Mouse (Mus musculus): ENCODE data around the gene Casp7. TPM values are rescaled to one million over a fixed set of nuclear protein-coding genes. Genes with fewer than 3 reads are reported as not detected.
"Not testable (repeated sequence)": the region's sequence is repeated elsewhere in the genome, so short reads cannot be mapped to it uniquely, and the experiment has no call there.

Casp7 gene
- polyA plus RNA-seq (2014; fragmentation: Nextera tagmentation; extraction: Ambion mirVana), result 17.2 and 19.3 TPM in 2 replicates

GRCm38 (mm10) chr19:56396669-56397621, at the start of gene Casp7:
Gene Casp7, plus strand, starts transcription at chr19:56397129.
- Histone ChIP-seq H3K9ac (replicated peaks; ENCODE audit: low read length) (peak within 1 kb of the TSS; percentile 65), H3K4me1 (ENCODE audit: control insufficient read depth, insufficient read depth, low read length) (peaks cover 9% of the 10 kb centered on the region; the same call in 1 of the 2 replicates), H3K27me3 (ENCODE audit: control insufficient read depth, insufficient read depth, low read length) (peaks cover 15% of the 10 kb centered on the region; the same call in 1 of the 2 replicates), H3K9me3 (ENCODE audit: control insufficient read depth, low read length) (no peaks in the 10 kb centered on the region), H3K4me2 (ENCODE audit: low read length) (peak within 1 kb of the TSS; percentile 96), H3K36me3 (ENCODE audit: control insufficient read depth, insufficient read depth, low read length) (no peaks in the 10 kb centered on the region), H3K4me3 (replicated peaks; ENCODE audit: low read depth, low read length) (peak within 1 kb of the TSS; percentile 64), H3K27ac (replicated peaks; ENCODE audit: low read depth, low read length) (peak within 1 kb of the TSS; percentile 41; the same call in 1 of the 2 replicates)
- WGBS, result 1% methylated on average over 78 of the region's 78 CpGs
- DNase-seq, result peak; percentile 79
- ATAC-seq (ENCODE audit: low FRiP score, low TSS enrichment), result peak; percentile 63; the same call in 1 of the 2 replicates

DNA sequence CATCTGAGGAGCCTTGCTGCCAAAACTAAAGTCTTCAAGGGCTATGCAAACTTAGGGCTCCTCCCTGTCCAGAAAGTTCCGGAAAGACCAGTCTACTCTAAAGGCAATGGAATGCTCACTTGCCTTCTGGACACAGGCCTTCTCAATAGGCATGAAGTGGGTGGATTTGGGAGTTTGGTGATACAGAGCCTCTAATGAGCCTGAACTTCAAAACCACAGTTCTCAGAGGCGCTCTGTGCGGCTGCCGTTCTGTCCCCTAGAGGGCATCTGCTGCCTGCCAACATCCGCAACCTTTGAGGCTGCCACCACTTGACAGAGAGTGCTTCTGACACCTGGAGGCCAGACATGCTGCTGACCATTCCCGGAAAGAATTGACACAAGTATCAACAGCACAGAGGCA, 47.6 kb upstream of the Casp7 start:
- Histone ChIP-seq H3K4me3 (replicated peaks; ENCODE audit: low read depth, low read length) (no peak overlapping the region), H3K27ac (replicated peaks; ENCODE audit: low read depth, low read length) (no peak overlapping the region), H3K9ac (replicated peaks; ENCODE audit: low read length) (no peak overlapping the region), H3K4me2 (ENCODE audit: low read length) (no peak overlapping the region), H3K9me3 (ENCODE audit: control insufficient read depth, low read length) (no peaks in the 10 kb centered on the region), H3K4me1 (ENCODE audit: control insufficient read depth, insufficient read depth, low read length) (peaks cover 19% of the 10 kb centered on the region; the same call in 1 of the 2 replicates), H3K27me3 (ENCODE audit: control insufficient read depth, insufficient read depth, low read length) (no peaks in the 10 kb centered on the region), H3K36me3 (ENCODE audit: control insufficient read depth, insufficient read depth, low read length) (no peaks in the 10 kb centered on the region)
- WGBS, result 38% methylated on average over 6 of the region's 6 CpGs
- no peak for ATAC-seq (ENCODE audit: low FRiP score, low TSS enrichment)
- DNase-seq, result peak; percentile 39

DNA sequence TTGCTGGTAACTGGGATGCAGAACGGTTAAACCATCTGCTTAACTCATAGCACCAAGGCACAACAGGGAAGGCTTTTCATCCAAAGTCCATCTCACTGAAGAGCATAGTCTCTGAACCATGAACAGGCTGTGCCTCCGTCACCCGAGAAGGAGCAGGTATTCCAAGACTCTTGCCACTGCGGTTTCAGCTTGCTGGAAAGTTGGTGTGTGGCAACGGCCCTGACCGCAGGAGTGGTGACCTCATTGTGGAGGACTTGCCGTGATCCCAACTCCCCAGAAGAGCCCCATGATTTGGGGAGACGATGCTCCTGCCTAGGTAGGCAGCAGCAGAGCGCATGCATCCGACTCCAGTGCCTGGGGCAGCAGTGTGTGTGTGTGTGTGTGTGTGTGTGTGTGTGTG, 43.2 kb upstream of the Casp7 start:
- H3K9me3 ChIP-seq (ENCODE audit: control insufficient read depth, low read length), result no peaks in the 10 kb centered on the region
- 93% methylated on average over 10 of the region's 10 CpGs for WGBS
- H3K4me2 ChIP-seq (ENCODE audit: low read length), result no peak overlapping the region
- H3K27me3 ChIP-seq (ENCODE audit: control insufficient read depth, insufficient read depth, low read length), result no peaks in the 10 kb centered on the region
- no peak for ATAC-seq (ENCODE audit: low FRiP score, low TSS enrichment)
- no peak for DNase-seq
- H3K9ac ChIP-seq (replicated peaks; ENCODE audit: low read length), result no peak overlapping the region
- H3K27ac ChIP-seq (replicated peaks; ENCODE audit: low read depth, low read length), result no peak overlapping the region
- H3K4me1 ChIP-seq (ENCODE audit: control insufficient read depth, insufficient read depth, low read length), result 0 out of 2 replicates have a peak, but pooled peaks cover 7% of the 10 kb centered on the region
- H3K4me3 ChIP-seq (replicated peaks; ENCODE audit: low read depth, low read length), result no peak overlapping the region
- H3K36me3 ChIP-seq (ENCODE audit: control insufficient read depth, insufficient read depth, low read length), result no peaks in the 10 kb centered on the region

DNA sequence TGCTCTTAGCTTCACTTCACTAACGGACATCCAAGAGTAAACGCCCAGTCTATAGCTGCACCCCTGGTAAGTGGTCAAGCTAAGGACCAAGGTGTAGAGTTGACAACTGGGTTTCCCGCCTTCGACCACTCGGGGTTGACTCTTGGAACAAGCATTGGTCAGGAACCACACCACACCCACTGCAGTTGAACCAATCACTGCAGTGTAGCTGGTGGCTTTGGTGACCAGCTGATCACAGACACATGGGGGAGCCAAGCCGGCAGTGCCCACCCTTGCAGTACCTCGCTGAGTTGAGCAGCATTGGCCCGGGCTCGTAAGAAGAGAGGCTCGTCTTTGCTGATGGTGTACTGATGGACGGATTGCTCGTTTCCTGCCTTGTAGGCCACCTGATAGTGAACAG, 41.7 kb upstream of the Casp7 start:
- Histone ChIP-seq H3K27me3 (ENCODE audit: control insufficient read depth, insufficient read depth, low read length) (no peaks in the 10 kb centered on the region), H3K4me1 (ENCODE audit: control insufficient read depth, insufficient read depth, low read length) (0 out of 2 replicates have a peak, but pooled peaks cover 3% of the 10 kb centered on the region), H3K36me3 (ENCODE audit: control insufficient read depth, insufficient read depth, low read length) (no peaks in the 10 kb centered on the region), H3K9ac (replicated peaks; ENCODE audit: low read length) (no peak overlapping the region), H3K4me2 (ENCODE audit: low read length) (no peak overlapping the region), H3K4me3 (replicated peaks; ENCODE audit: low read depth, low read length) (no peak overlapping the region), H3K27ac (replicated peaks; ENCODE audit: low read depth, low read length) (no peak overlapping the region), H3K9me3 (ENCODE audit: control insufficient read depth, low read length) (no peaks in the 10 kb centered on the region)
- ATAC-seq (ENCODE audit: low FRiP score, low TSS enrichment) (no peak), DNase-seq (no peak)
- WGBS, result 91% methylated on average over 12 of the region's 12 CpGs

GRCm38 (mm10) chr19:56356480-56357373, 40.2 kb upstream of the Casp7 start:
- WGBS, result 36% methylated on average over 17 of the region's 17 CpGs
- Histone ChIP-seq H3K27me3 (ENCODE audit: control insufficient read depth, insufficient read depth, low read length) (no peaks in the 10 kb centered on the region), H3K27ac (replicated peaks; ENCODE audit: low read depth, low read length) (no peak overlapping the region), H3K9me3 (ENCODE audit: control insufficient read depth, low read length) (no peaks in the 10 kb centered on the region), H3K4me1 (ENCODE audit: control insufficient read depth, insufficient read depth, low read length) (no peaks in the 10 kb centered on the region), H3K4me3 (replicated peaks; ENCODE audit: low read depth, low read length) (no peak overlapping the region), H3K36me3 (ENCODE audit: control insufficient read depth, insufficient read depth, low read length) (no peaks in the 10 kb centered on the region), H3K9ac (replicated peaks; ENCODE audit: low read length) (no peak overlapping the region), H3K4me2 (ENCODE audit: low read length) (no peak overlapping the region)
- DNase-seq (peak; percentile 70), ATAC-seq (ENCODE audit: low FRiP score, low TSS enrichment) (no peak)

DNA sequence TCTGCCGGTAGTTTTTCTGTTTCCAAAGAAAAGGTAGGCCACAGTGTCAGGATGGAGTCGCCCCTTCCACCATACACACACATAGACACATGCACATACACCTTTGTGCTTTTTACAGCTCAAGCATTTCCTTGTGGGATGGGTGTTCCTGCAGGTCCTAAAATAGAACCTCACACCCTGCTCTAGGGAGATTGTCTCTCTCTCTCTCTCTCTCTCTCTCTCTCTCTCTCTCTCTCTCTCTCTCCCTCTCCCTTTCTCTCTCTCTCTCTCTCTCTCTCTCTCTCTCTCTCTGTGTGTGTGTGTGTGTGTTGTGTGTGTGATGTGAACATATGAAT, 39.6 kb upstream of the Casp7 start:
- DNase-seq; H3K4me2 ChIP-seq (ENCODE audit: low read length); H3K27ac ChIP-seq (replicated peaks; ENCODE audit: low read depth, low read length); H3K9ac ChIP-seq (replicated peaks; ENCODE audit: low read length); ATAC-seq (ENCODE audit: low FRiP score, low TSS enrichment); H3K36me3 ChIP-seq (ENCODE audit: control insufficient read depth, insufficient read depth, low read length); H3K9me3 ChIP-seq (ENCODE audit: control insufficient read depth, low read length); H3K27me3 ChIP-seq (ENCODE audit: control insufficient read depth, insufficient read depth, low read length); H3K4me1 ChIP-seq (ENCODE audit: control insufficient read depth, insufficient read depth, low read length); H3K4me3 ChIP-seq (replicated peaks; ENCODE audit: low read depth, low read length): not testable (repeated sequence)
- 80% methylated on average over 2 of the region's 2 CpGs for WGBS

DNA sequence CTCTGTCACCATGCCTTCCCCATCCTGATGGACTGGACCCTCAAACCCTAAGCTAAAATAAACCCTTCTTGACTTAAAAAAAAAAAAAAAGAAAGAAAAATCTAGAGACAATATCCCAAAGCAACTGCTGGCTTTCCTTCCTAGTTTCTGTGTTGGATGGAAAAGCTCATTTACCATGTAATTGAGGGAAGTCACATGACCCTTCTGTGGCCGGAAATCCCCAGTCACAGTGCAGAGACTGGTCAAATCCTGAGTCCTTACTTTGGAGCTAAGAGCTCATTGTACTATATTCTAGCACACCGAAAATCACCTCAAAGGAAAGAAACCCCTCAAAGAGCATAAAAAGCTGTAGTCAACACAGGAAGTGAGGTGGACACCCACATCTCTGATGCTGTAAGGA, 38.0 kb upstream of the Casp7 start:
- no peak overlapping the region for H3K4me2 ChIP-seq (ENCODE audit: low read length)
- ATAC-seq (ENCODE audit: low FRiP score, low TSS enrichment) (no peak), DNase-seq (no peak)
- no peak overlapping the region for H3K9ac ChIP-seq (replicated peaks; ENCODE audit: low read length)
- no peak overlapping the region for H3K27ac ChIP-seq (replicated peaks; ENCODE audit: low read depth, low read length)
- WGBS, result 68% methylated on average over 2 of the region's 2 CpGs
- H3K9me3 ChIP-seq (ENCODE audit: control insufficient read depth, low read length), result no peaks in the 10 kb centered on the region
- H3K4me3 ChIP-seq (replicated peaks; ENCODE audit: low read depth, low read length), result no peak overlapping the region
- no peaks in the 10 kb centered on the region for H3K27me3 ChIP-seq (ENCODE audit: control insufficient read depth, insufficient read depth, low read length)
- no peaks in the 10 kb centered on the region; the same call in 1 of the 2 replicates for H3K4me1 ChIP-seq (ENCODE audit: control insufficient read depth, insufficient read depth, low read length)
- H3K36me3 ChIP-seq (ENCODE audit: control insufficient read depth, insufficient read depth, low read length), result no peaks in the 10 kb centered on the region

DNA sequence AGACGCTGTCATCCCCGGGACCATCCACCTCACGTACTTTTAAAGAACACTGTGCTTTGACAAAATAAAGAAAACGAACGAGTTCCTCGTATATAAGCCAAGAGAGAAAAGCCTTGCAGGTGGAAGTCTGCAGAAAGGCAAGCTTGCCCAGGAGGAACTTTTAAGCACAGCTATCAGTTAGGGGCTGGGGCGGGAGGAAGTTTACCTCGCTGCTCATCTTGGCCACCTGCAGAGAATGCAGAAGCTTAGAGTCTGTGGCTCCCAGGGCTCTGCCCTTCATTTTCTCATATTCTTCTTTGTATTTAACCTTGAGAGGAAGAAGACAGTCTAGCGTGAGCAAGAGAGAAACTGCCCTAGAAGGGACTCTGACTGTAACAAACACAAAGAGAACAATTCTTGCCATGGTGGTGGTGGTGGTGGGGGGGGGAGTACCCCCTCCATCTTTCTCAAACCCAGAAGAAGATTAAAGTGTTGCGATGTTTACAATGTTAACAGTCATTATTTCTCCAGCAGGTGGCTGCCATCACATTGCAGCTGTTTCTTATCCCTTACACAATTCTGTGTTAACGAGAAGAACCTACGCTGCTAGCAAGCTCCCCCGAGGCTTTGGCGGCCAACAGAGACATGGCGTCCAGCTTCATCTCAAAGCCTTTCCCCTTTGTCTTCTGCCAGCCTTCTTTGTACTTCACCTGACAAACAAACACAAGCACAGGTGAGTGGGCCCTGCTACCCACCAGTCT, 33.0 kb upstream of the Casp7 start:
- H3K27ac ChIP-seq (replicated peaks; ENCODE audit: low read depth, low read length), result no peak overlapping the region
- no peak overlapping the region for H3K9ac ChIP-seq (replicated peaks; ENCODE audit: low read length)
- no peaks in the 10 kb centered on the region for H3K27me3 ChIP-seq (ENCODE audit: control insufficient read depth, insufficient read depth, low read length)
- H3K4me2 ChIP-seq (ENCODE audit: low read length), result no peak overlapping the region
- H3K36me3 ChIP-seq (ENCODE audit: control insufficient read depth, insufficient read depth, low read length), result no peaks in the 10 kb centered on the region
- H3K4me1 ChIP-seq (ENCODE audit: control insufficient read depth, insufficient read depth, low read length), result peaks cover 4% of the 10 kb centered on the region; the same call in 1 of the 2 replicates
- H3K4me3 ChIP-seq (replicated peaks; ENCODE audit: low read depth, low read length), result no peak overlapping the region
- no peaks in the 10 kb centered on the region for H3K9me3 ChIP-seq (ENCODE audit: control insufficient read depth, low read length)
- no peak for DNase-seq
- WGBS, result 71% methylated on average over 15 of the region's 15 CpGs
- no peak for ATAC-seq (ENCODE audit: low FRiP score, low TSS enrichment)
